In the genomic region with DNA sequence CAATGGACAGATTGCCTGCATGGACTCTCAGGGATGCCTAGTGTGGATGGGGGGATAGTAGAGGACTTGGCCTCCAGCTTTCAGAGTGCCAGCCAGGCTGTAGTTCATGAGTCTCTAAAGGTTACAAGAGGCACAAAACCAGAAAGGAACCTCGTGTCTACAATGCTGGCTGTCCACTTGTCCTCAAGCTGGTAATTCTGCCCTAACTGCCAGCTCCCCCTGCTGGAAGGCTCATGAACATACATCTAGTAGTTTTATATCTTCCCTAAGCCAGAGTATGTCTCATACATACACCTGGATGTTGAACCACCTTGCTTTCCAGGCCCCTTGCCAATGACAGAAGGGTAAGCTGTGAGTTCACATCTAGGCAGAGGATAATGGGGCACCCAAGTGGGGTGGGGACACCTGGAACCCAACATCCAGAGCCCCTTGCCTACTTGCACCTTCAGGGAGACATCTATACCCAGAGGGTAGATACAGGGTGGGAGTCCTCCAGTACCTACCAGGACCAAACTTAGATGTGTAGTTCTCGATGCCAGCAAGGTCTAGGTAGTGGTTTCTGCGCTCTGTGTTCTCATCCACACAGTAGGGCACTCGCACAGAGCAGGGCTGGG, we compare ENCODE assay signal across 9 mouse cellular contexts. TPM values are rescaled to one million over a fixed set of nuclear protein-coding genes. Genes with fewer than 3 reads are reported as not detected.
A peak's percentile ranks its signal among the peaks of the same experiment; 100 is the strongest.
DNase-seq lines count a peak whose midpoint lies in the region; ATAC-seq lines count a peak whose summit lies in the region.
"Had no signal": no experiment of that assay in that cellular context is flagged by ENCODE, and none has a peak within 500 bp of the region (broad histone marks: within the 10 kb centered on the region; RNA-seq: fewer than 3 reads in every experiment).

No protein-coding gene starts in this region.

- H3K4me2 ChIP-seq in embryonic facial prominence, embryonic 12.5 days (replicated peaks): no peak overlapping the region
- no peak overlapping the region for H3K4me2 ChIP-seq in limb, embryonic 13.5 days (replicated peaks)
- H3K4me2 ChIP-seq: hindbrain, embryonic 15.5 days had no signal

- H3K9me3 ChIP-seq in embryonic facial prominence, embryonic 12.5 days: no peaks in the 10 kb centered on the region
- H3K9me3 ChIP-seq in limb, embryonic 13.5 days: no peaks in the 10 kb centered on the region
- H3K9me3 ChIP-seq: hindbrain, embryonic 15.5 days had no signal

- WGBS in embryonic facial prominence, embryonic 12.5 days: 62% methylated on average over 4 of the region's 4 CpGs
- WGBS in limb, embryonic 13.5 days: 63% methylated on average over 4 of the region's 4 CpGs

- no peak overlapping the region for H3K27ac ChIP-seq in embryonic facial prominence, embryonic 12.5 days
- H3K27ac ChIP-seq in limb, embryonic 13.5 days: no peak overlapping the region
- H3K27ac ChIP-seq: hindbrain, embryonic 15.5 days had no signal

- H3K4me1 ChIP-seq in embryonic facial prominence, embryonic 12.5 days: no peaks in the 10 kb centered on the region
- peaks cover 6% of the 10 kb centered on the region for H3K4me1 ChIP-seq in limb, embryonic 13.5 days
- H3K4me1 ChIP-seq: hindbrain, embryonic 15.5 days had no signal

- 0 out of 2 replicates have a peak, but pooled peaks have one; percentile 35 for ATAC-seq in embryonic facial prominence, embryonic 12.5 days (ENCODE audit: insufficient number of reproducible peaks, insufficient read depth, low FRiP score, low TSS enrichment)
- ATAC-seq in inflammation-experienced regulatory T-cells, adult 6 months: peak; percentile 80
- ATAC-seq in limb, embryonic 13.5 days (ENCODE audit: low FRiP score, low read depth): 0 out of 2 replicates have a peak, but pooled peaks have one; percentile 6

- no peak overlapping the region for H3K4me3 ChIP-seq in embryonic facial prominence, embryonic 12.5 days
- H3K4me3 ChIP-seq in limb, embryonic 13.5 days: no peak overlapping the region
- H3K4me3 ChIP-seq: hindbrain, embryonic 15.5 days had no signal

- peak; percentile 39 to 50 for DNase-seq in urinary bladder, adult 18-20 months (ENCODE audit: low spot score in 2 of 2)
- DNase-seq in urinary bladder, postnatal 10 days (ENCODE audit: low spot score): no peak
- peak; percentile 50 for DNase-seq in adrenal gland, adult 8-10 months
- peak; percentile 25 for DNase-seq in right cerebral cortex, adult 18-20 months
- peak; percentile 74 for DNase-seq in urinary bladder, postnatal 25 days (ENCODE audit: low spot score)

- no peaks in the 10 kb centered on the region for H3K27me3 ChIP-seq in embryonic facial prominence, embryonic 12.5 days
- no peaks in the 10 kb centered on the region for H3K27me3 ChIP-seq in limb, embryonic 13.5 days
- H3K27me3 ChIP-seq: hindbrain, embryonic 15.5 days had no signal

- no peak overlapping the region for H3K9ac ChIP-seq in embryonic facial prominence, embryonic 12.5 days
- H3K9ac ChIP-seq in limb, embryonic 13.5 days: no peak overlapping the region
- H3K9ac ChIP-seq: hindbrain, embryonic 15.5 days had no signal

- H3K36me3 ChIP-seq in embryonic facial prominence, embryonic 12.5 days: peaks cover 37% of the 10 kb centered on the region
- H3K36me3 ChIP-seq in limb, embryonic 13.5 days: peaks cover 72% of the 10 kb centered on the region

RNA-seq across cellular contexts. Expression of a gene that starts 25.1 kb away (rescaled TPM):
- 1 to 10 TPM; 2.5 to 3.7 (median 2.7) TPM for total RNA-seq in adrenal gland, adult 8-10 months (2022)
- polyA plus RNA-seq in embryonic facial prominence, embryonic 12.5 days (2016; fragmentation: Nextera tagmentation; extraction: Ambion mirVana): 25.2 and 27.7 TPM in 2 replicates
- polyA plus RNA-seq in inflammation-experienced regulatory T-cells, adult 6 months (2017; shearing (Covaris generic)): under 1 TPM in 2 of 3 experiments, not detected in 1; 0.19 to 0.44 TPM
- 40.5 and 44.5 TPM in 2 replicates for polyA plus RNA-seq in limb, embryonic 13.5 days (2015; fragmentation: Nextera tagmentation; extraction: Ambion mirVana)

Comparison
In these comparisons a context has a peak if more than half of its experiments do, and no peak if none do; other contexts are left out.
1. ATAC-seq: peak in every context shown above with its lines; median percentile 80 in inflammation-experienced regulatory T-cells, adult 6 months; 35 in embryonic facial prominence, embryonic 12.5 days; 6 in limb, embryonic 13.5 days.
2. RNA of a gene that starts 25.1 kb away (polyA plus RNA-seq): 40.5 to 44.5 TPM in limb, embryonic 13.5 days and 25.2 to 27.7 TPM in embryonic facial prominence, embryonic 12.5 days; 0.19 to 0.44 TPM in inflammation-experienced regulatory T-cells, adult 6 months; every median in the first group is over 10 times any median in the second.